Mouse (Mus musculus) MEL (cell line): Measurements from ENCODE around the gene Hdac4.

Source experiments
- CTCF ChIP-seq, 3 experiments: IDR thresholded peaks in 2 of 3; conservative IDR thresholded peaks in 1 of 3; 2 replicates each; pipeline ENCODE4 v1.5.1; 2011 to 2012; ENCODE audit warnings: low read length in 3 of 3, low read depth in 2 of 3, mild to moderate bottlenecking in 2 of 3, improper control_type of control experiment in 1 of 3, inconsistent platforms in 1 of 3, mixed read lengths in 1 of 3, moderate library complexity in 1 of 3; ENCODE audit not compliant: control insufficient read depth in 1 of 3, insufficient read depth in 1 of 3, poor library complexity in 1 of 3, severe bottlenecking in 1 of 3
- ELF1 ChIP-seq: IDR thresholded peaks from 2 replicates; pipeline ENCODE4 v1.6.1; 2014; ENCODE audit warnings: low read depth, mild to moderate bottlenecking, inconsistent platforms, low read length, improper control_type of control experiment, moderate library complexity
- MAZ ChIP-seq: IDR thresholded peaks from 2 replicates; pipeline ENCODE4 v1.6.1; 2012; ENCODE audit warnings: low read depth, mild to moderate bottlenecking, inconsistent platforms, low read length, improper control_type of control experiment
- MEF2A ChIP-seq: IDR thresholded peaks from 2 replicates; pipeline ENCODE4 v1.6.1; 2014; ENCODE audit warnings: low read depth, mild to moderate bottlenecking, inconsistent platforms, low read length, improper control_type of control experiment; ENCODE audit not compliant: poor library complexity, insufficient replicate concordance, severe bottlenecking; ENCODE audit errors: extremely low read depth

DNA sequence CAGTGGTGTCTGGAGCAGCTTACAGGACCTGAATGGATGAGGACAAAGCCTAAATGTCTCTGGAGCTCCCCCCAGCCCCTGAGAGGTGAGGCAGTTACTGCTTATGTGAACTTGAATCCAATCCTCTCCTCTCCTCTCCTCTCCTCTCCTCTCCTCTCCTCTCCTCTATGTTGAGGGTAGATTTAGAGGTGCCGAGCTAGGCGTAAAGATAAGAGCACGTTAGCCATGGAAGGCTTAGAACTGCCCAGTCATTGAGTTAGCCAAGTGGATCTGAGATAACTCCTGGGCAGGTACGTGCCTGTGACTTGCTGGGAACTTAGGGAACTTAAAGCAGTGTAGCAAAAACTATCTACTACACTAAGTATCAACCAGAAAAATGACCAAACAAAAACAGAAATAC lies 35.7 kb downstream of the Hdac4 start:
- no peak for TF ChIP-seq MEF2A
- TF ChIP-seq CTCF (IDR thresholded peaks at IDR 0.05 in 2 of 3, conservative IDR thresholded peaks at IDR 0.05 in 1 of 3; ENCODE audit: control insufficient read depth in 1 of 3, insufficient read depth in 1 of 3, low read depth in 2 of 3, low read length in 3 of 3, poor library complexity in 1 of 3, severe bottlenecking in 1 of 3) = no peak
- no peak for TF ChIP-seq ELF1
- TF ChIP-seq MAZ = no peak
